Mouse (Mus musculus) hindbrain, embryonic 11.5 days (tissue): ENCODE measurements around the gene Gm6337. TPM values are rescaled to one million over a fixed set of nuclear protein-coding genes. Genes with fewer than 3 reads are reported as not detected.
"Not testable (repeated sequence)": the region's sequence is repeated elsewhere in the genome, so short reads cannot be mapped to it uniquely, and the experiment has no call there.

Source experiments
- ATAC-seq: fragments of 200-750 bp; cut with Nextera tagmentation; 2 replicates; pipeline ENCODE4 v1.8.0; 2017; ENCODE audit warnings: mild to moderate bottlenecking, moderate TSS enrichment, moderate library complexity; ENCODE audit not compliant: low FRiP score
- DNase-seq: peaks from one replicate; pipeline ENCODE4 v3.0.0-alpha.2; 2015; ENCODE audit warnings: low spot score
- H3K27ac ChIP-seq: fragments of 300-500 bp; sonication (generic); 2 replicates; pipeline ENCODE4 v1.5.1; 2014; ENCODE audit warnings: mild to moderate bottlenecking, low read depth, low read length
- H3K27me3 ChIP-seq: fragments of 300-500 bp; sonication (generic); 2 replicates; pipeline ENCODE4 v1.6.1; 2014; ENCODE audit warnings: mild to moderate bottlenecking, low read length, moderate library complexity, mixed read lengths; ENCODE audit not compliant: control insufficient read depth, insufficient read depth
- H3K36me3 ChIP-seq: fragments of 300-500 bp; sonication (generic); 2 replicates; pipeline ENCODE4 v1.6.1; 2014; ENCODE audit warnings: mild to moderate bottlenecking, low read length, moderate library complexity, mixed read lengths; ENCODE audit not compliant: control insufficient read depth, insufficient read depth
- H3K4me1 ChIP-seq: fragments of 300-500 bp; sonication (generic); replicated peaks from 2 replicates; pipeline ENCODE4 v1.6.1; 2014; ENCODE audit warnings: low read length, mixed read lengths; ENCODE audit not compliant: control insufficient read depth, insufficient read depth
- H3K4me2 ChIP-seq: fragments of 300-500 bp; sonication (generic); replicated peaks from 2 replicates; pipeline ENCODE4 v1.6.1; 2014; ENCODE audit warnings: mild to moderate bottlenecking, low read depth, low read length
- H3K4me3 ChIP-seq: fragments of 300-500 bp; sonication (generic); 2 replicates; pipeline ENCODE4 v1.5.1; 2014; ENCODE audit warnings: low read depth, low read length
- H3K9ac ChIP-seq: fragments of 300-500 bp; sonication (generic); 2 replicates; pipeline ENCODE4 v1.6.1; 2014; ENCODE audit warnings: low read depth, low read length
- H3K9me3 ChIP-seq: fragments of 300-500 bp; sonication (generic); 2 replicates; pipeline ENCODE4 v1.6.1; 2016; ENCODE audit warnings: low read length; ENCODE audit not compliant: control insufficient read depth
- WGBS: fragments of 180-500 bp; shearing (Covaris S2); extraction: QIAGEN DNeasy Blood & Tissue Kit; methylation state at CpG from one replicate; pipeline ENCODE4 v1.1.7; 2014; 5-methylcytosine and 5-hydroxymethylcytosine counted together
- polyA plus RNA-seq: library from polyadenylated mRNA; unstranded; fragments of >200 nt; fragmentation: Nextera tagmentation; extraction: Ambion mirVana; gene quantifications from 2 replicates; pipeline ENCODE4 v1.2.1, GENCODE M21; 2014

Gm6337 gene
- polyA plus RNA-seq, result not detected in 2 replicates

DNA sequence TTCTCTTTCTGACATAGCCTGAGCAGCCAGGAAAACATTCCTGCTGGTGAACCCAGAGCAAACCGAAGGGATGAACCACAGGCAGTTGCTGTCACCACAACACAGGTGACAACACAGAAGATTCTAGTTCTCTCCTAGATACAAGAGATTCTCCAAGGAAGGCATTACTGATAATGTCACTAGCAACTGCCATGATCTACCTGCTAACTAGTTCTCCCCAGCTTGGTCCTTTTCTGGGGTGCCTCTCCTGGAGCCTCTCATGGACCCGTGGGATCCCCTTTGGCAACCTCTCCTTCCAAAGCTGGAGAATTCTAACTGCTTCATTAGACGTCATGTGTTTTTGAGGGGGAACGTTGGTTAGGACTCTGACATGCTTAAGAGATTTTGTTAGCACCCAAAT lies at the start of gene Gm6337:
Gene Gm6337, minus strand, starts transcription at position 101 of the 400 bp plus-strand sequence.
- not testable (repeated sequence) for H3K9ac ChIP-seq, H3K4me1 ChIP-seq, H3K4me3 ChIP-seq, H3K4me2 ChIP-seq, H3K9me3 ChIP-seq, H3K36me3 ChIP-seq, DNase-seq, ATAC-seq, H3K27ac ChIP-seq, H3K27me3 ChIP-seq
- WGBS, result 85% methylated on average over 2 of the region's 4 CpGs

DNA sequence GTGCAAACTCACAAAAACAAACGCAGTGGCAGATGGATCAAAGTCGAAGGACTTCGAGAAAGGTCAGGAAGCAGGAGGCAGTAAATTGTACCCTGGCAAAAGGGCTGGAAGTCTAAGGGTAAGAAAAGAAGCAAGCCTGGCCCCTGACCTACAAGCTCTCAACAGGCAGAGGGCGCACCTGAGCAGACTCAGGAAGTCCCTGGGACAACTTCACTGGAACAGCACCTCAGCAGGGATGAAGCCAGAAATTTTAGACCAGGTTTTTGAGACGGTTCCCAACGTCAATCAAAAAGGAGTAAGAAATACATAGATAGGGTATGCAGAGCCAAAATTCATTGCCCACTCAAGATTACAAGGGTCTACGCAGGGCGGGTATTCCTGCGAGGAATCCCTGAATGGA lies 49.4 kb upstream of the Gm6337 start:
- peak; percentile 1 for DNase-seq
- Histone ChIP-seq H3K4me3 (peak overlapping the region; percentile 26; the same call in 1 of the 2 replicates), H3K4me2 (peak overlapping the region; percentile 36)
- H3K36me3 ChIP-seq, H3K4me1 ChIP-seq, H3K27ac ChIP-seq, H3K9me3 ChIP-seq, ATAC-seq, H3K9ac ChIP-seq, H3K27me3 ChIP-seq: not testable (repeated sequence)
- WGBS, result 13% methylated on average over 8 of the region's 9 CpGs

DNA sequence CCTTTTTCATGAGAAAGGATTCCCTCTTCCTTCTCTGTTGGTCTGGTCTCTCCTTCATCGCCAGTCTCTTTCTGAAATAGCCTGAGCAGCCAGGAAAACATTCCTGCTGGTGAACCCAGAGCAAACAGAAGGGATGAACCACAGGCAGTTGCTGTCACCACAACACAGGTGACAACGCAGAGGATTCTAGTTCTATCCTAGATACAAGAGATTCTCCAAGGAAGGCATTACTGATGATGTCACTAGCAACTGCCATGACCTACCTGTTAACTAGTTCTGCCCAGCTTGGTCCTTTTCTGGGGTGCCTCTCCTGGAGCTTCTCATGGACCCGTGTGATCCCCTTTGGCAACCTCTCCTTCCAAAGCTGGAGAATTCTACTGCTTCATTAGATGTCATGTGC lies 35.8 kb upstream of the Gm6337 start, which contains the start of gene Gm8206:
Gene Gm8206, minus strand, starts transcription at position 101 of the 400 bp plus-strand sequence.
- H3K9ac ChIP-seq, DNase-seq, ATAC-seq, H3K4me2 ChIP-seq, H3K4me1 ChIP-seq, H3K27ac ChIP-seq, H3K27me3 ChIP-seq, H3K9me3 ChIP-seq, H3K4me3 ChIP-seq, H3K36me3 ChIP-seq: not testable (repeated sequence)
- WGBS, result 98% methylated on average over 2 of the region's 3 CpGs

Other genes with a start within 250 kb of the Gm6337 start
- not detected in 2 replicates for gene Gm3424, start 227.9 kb downstream of the Gm6337 start, polyA plus RNA-seq
- gene Gm8237, start 177.9 kb downstream of the Gm6337 start, polyA plus RNA-seq, result 0.10 TPM in 1 of 2 replicates, not detected in the other
- 0.57 and 1.3 TPM in 2 replicates for gene Gm3248, start 96.5 kb downstream of the Gm6337 start, polyA plus RNA-seq
- gene Gm3453, start 79.1 kb downstream of the Gm6337 start, polyA plus RNA-seq, result not detected in 2 replicates
- 0.34 and 0.49 TPM in 2 replicates for gene Gm8206, start 35.7 kb upstream of the Gm6337 start, polyA plus RNA-seq
- gene Gm3468, start 50.4 kb upstream of the Gm6337 start, polyA plus RNA-seq, result 2.0 and 3.1 TPM in 2 replicates
- not detected in 2 replicates for gene Gm3476, start 67.5 kb upstream of the Gm6337 start, polyA plus RNA-seq
- gene Gm21560, start 161.0 kb upstream of the Gm6337 start, polyA plus RNA-seq, result not detected in 2 replicates
- gene Gm3411, start 229.0 kb upstream of the Gm6337 start, polyA plus RNA-seq, result 2.0 and 2.3 TPM in 2 replicates
- gene Gm21103, start 246.6 kb upstream of the Gm6337 start, polyA plus RNA-seq, result not detected in 2 replicates